Comparison of ENCODE assay signal across 9 mouse cellular contexts in genomic region chr11:44977921-44978397, GRCm38 (mm10).
DNase-seq lines count a peak whose midpoint lies in the region; ATAC-seq lines count a peak whose summit lies in the region.
"Had no signal": no experiment of that assay in that cellular context is flagged by ENCODE, and none has a peak within 500 bp of the region (broad histone marks: within the 10 kb centered on the region; RNA-seq: fewer than 3 reads in every experiment).

No protein-coding gene starts in this region.

- H3K4me3 ChIP-seq in embryonic facial prominence, embryonic 14.5 days (ENCODE audit: low read depth, low read length), result no peak overlapping the region
- H3K4me3 ChIP-seq in embryonic facial prominence, embryonic 10.5 days, result no peak overlapping the region
- no peak overlapping the region for H3K4me3 ChIP-seq in neural tube, embryonic 13.5 days

- no peak overlapping the region for H3K27ac ChIP-seq in embryonic facial prominence, embryonic 14.5 days (replicated peaks; ENCODE audit: low read depth, low read length)
- H3K27ac ChIP-seq in embryonic facial prominence, embryonic 10.5 days (replicated peaks), result no peak overlapping the region
- peak overlapping the region; percentile 71 for H3K27ac ChIP-seq in neural tube, embryonic 13.5 days (replicated peaks)

- DNase-seq in embryonic facial prominence, embryonic 14.5 days (ENCODE audit: low spot score), result peak; percentile 85
- no peak for DNase-seq in embryonic facial prominence, embryonic 10.5 days (ENCODE audit: low spot score)
- peak; percentile 76 for DNase-seq in brain, embryonic 18.5 days (ENCODE audit: low read depth, low spot score)
- DNase-seq in layer of hippocampus, adult 8-10 months (ENCODE audit: low spot score in 2 of 2), result peak; percentile 56 to 58
- DNase-seq in kidney, postnatal 14 days, result no peak
- DNase-seq in heart, adult 18-20 months, result no peak
- DNase-seq in lung, postnatal 4 days, result no peak
- DNase-seq: heart, postnatal 4 days had no signal

- no peaks in the 10 kb centered on the region for H3K36me3 ChIP-seq in embryonic facial prominence, embryonic 14.5 days (ENCODE audit: control insufficient read depth, insufficient read depth, low read length)
- no peaks in the 10 kb centered on the region for H3K36me3 ChIP-seq in embryonic facial prominence, embryonic 10.5 days (replicated peaks)
- no peaks in the 10 kb centered on the region for H3K36me3 ChIP-seq in neural tube, embryonic 13.5 days

- peak; percentile 59 for ATAC-seq in embryonic facial prominence, embryonic 14.5 days (ENCODE audit: low read depth)
- ATAC-seq in neural tube, embryonic 13.5 days (ENCODE audit: low read depth), result peak; percentile 57

- WGBS in embryonic facial prominence, embryonic 14.5 days, result 58% methylated on average over 4 of the region's 4 CpGs
- 90% methylated on average over 4 of the region's 4 CpGs for WGBS in embryonic facial prominence, embryonic 10.5 days
- WGBS in neural tube, embryonic 13.5 days, result 34% methylated on average over 4 of the region's 4 CpGs

- no peaks in the 10 kb centered on the region for H3K9me3 ChIP-seq in embryonic facial prominence, embryonic 14.5 days (ENCODE audit: control insufficient read depth, low read length)
- H3K9me3 ChIP-seq in embryonic facial prominence, embryonic 10.5 days, result no peaks in the 10 kb centered on the region
- H3K9me3 ChIP-seq in neural tube, embryonic 13.5 days, result no peaks in the 10 kb centered on the region

- H3K4me1 ChIP-seq in embryonic facial prominence, embryonic 14.5 days (ENCODE audit: control insufficient read depth, insufficient read depth, low read length), result peaks cover 28% of the 10 kb centered on the region; the same call in 1 of the 2 replicates
- H3K4me1 ChIP-seq in embryonic facial prominence, embryonic 10.5 days, result peaks cover 32% of the 10 kb centered on the region
- peaks cover 77% of the 10 kb centered on the region for H3K4me1 ChIP-seq in neural tube, embryonic 13.5 days (replicated peaks)

- H3K4me2 ChIP-seq in embryonic facial prominence, embryonic 14.5 days (ENCODE audit: low read depth, low read length), result no peak overlapping the region
- no peak overlapping the region for H3K4me2 ChIP-seq in neural tube, embryonic 13.5 days

- no peaks in the 10 kb centered on the region for H3K27me3 ChIP-seq in embryonic facial prominence, embryonic 14.5 days (replicated peaks; ENCODE audit: control insufficient read depth, insufficient read depth, low read length)
- H3K27me3 ChIP-seq in embryonic facial prominence, embryonic 10.5 days (replicated peaks; ENCODE audit: low read depth, poor library complexity, severe bottlenecking), result no peaks in the 10 kb centered on the region
- H3K27me3 ChIP-seq in neural tube, embryonic 13.5 days, result no peaks in the 10 kb centered on the region

- H3K9ac ChIP-seq in embryonic facial prominence, embryonic 14.5 days (ENCODE audit: low read depth, low read length), result no peak overlapping the region
- H3K9ac ChIP-seq in neural tube, embryonic 13.5 days, result no peak overlapping the region

Comparison
In these comparisons a context has a peak if more than half of its experiments do, and no peak if none do; other contexts are left out.
1. DNase-seq: peak in embryonic facial prominence, embryonic 14.5 days (single experiment), brain, embryonic 18.5 days (single experiment) and layer of hippocampus, adult 8-10 months (2 of 2); none in embryonic facial prominence, embryonic 10.5 days (single experiment), kidney, postnatal 14 days (single experiment), heart, adult 18-20 months (0 of 2) and lung, postnatal 4 days (0 of 2).